Mouse (Mus musculus): ENCODE data around the gene Gm47841.

- TF ChIP-seq TBP (conservative IDR thresholded peaks at IDR 0.05; ENCODE audit: low read depth, low read length) (no peak), POLR2A (IDR thresholded peaks at IDR 0.05; ENCODE audit: low read depth, low read length) (no peak), ZC3H11A (IDR thresholded peaks at IDR 0.05; ENCODE audit: low read depth, low read length) (no peak), CTCF (conservative IDR thresholded peaks at IDR 0.05 in 1 of 2, IDR thresholded peaks at IDR 0.05 in 1 of 2; ENCODE audit: low read depth in 2 of 2, low read length in 2 of 2) (no peak), USF1 (IDR thresholded peaks at IDR 0.05; ENCODE audit: low read depth, low read length) (no peak), EP300 (IDR thresholded peaks at IDR 0.05; ENCODE audit: low read length) (no peak), SMC3 (IDR thresholded peaks at IDR 0.05; ENCODE audit: low read depth, low read length) (no peak), NELFE (IDR thresholded peaks at IDR 0.05; ENCODE audit: low read depth, low read length) (no peak), MAX (IDR thresholded peaks at IDR 0.05; ENCODE audit: low read length) (no peak), JUND (conservative IDR thresholded peaks at IDR 0.05; ENCODE audit: low read depth, low read length) (no peak)
These were observed 19.9 kb upstream of the Gm47841 start for GRCm38 (mm10) chr15:101066920-101067696.

Measured in CH12.LX (cell line).